Mouse (Mus musculus) E14TG2a.4 (cell line): ENCODE measurements around the gene Slc35g3.

Source experiments
- CTCF ChIP-seq: conservative IDR thresholded peaks from 2 replicates; pipeline ENCODE4 v1.5.1; 2014; ENCODE audit warnings: low read length
- POU5F1 ChIP-seq: IDR thresholded peaks from 2 replicates; pipeline ENCODE4 v1.6.1; 2014; ENCODE audit warnings: low read length, borderline replicate concordance

- TF ChIP-seq CTCF (no peak), POU5F1 (no peak)
These were observed 1.4 kb downstream of the Slc35g3 start for GRCm38 (mm10) chr11:69760160-69760900.
